Mouse (Mus musculus) gonadal fat pad, adult 2 months (tissue): ENCODE data around the gene Slc34a1. TPM values are rescaled to one million over a fixed set of nuclear protein-coding genes. Genes with fewer than 3 reads are reported as not detected.
A peak's percentile ranks its signal among the peaks of the same experiment; 100 is the strongest.

Source experiments
- DNase-seq: peaks from one replicate; pipeline ENCODE4 v3.0.0-alpha.2; 2012; ENCODE audit warnings: low read depth
- polyA plus RNA-seq: library from polyadenylated mRNA; depleted of rRNA; stranded (reverse); fragments of >200 nt; gene quantifications from 2 replicates; pipeline ENCODE4 v1.2.3, GENCODE M21; 2012

Gene Slc34a1
- polyA plus RNA-seq, 1 experiment: 0.34 TPM

DNA sequence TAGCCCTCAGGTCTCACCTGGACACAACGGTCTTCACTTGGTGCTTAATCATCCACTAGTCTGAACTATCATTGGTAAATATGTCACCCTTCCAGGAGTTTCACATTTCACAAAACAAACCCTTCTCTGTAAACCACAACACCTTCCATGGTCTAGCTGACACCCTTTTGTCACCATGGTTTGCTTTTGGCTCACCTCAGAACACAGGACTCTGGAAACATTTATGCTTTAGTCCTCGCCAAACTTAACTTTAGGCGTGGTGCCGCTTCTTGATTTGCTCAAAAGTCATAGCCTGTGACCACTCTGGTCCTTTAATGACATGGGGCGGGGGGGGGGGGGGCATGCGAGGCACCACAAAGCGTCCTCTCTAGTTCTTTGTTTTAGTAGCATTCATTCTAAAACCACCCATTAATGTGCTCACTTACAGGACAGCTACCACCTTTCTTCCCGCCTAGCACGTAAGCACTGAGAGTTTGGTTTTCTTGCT is 45.9 kb downstream of the Slc34a1 start:
- DNase-seq: no peak

DNA sequence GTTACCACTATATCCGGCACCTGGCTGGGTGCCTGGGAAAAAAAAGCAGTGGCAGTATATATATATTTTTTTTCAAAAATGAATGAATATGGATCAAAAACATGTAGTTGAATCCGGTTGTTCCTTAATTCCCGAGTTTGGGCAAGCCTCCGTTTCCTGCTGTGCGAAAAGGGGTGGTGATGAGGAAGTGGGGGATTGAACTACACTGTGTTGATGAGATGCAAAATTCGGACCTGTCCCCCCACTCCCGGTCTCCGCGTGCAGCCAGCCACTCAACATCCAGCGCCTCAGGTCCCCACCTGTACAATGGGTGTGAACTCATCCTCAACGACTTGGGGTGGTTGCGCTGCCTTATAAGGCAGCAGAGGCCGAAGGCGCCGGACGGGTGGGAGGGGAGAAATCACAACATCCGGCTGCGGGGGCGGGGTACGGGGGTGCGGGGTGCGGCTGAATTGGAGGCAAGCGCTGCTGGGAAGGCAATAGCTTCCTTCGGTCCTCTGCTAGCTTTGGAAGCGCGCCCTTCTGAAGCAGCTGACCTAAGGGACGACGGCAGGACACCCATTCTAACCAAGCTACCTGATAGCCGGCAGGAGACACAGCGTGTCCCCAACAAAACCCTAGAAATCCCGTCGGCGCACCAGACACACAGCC is 46.4 kb downstream of the Slc34a1 start:
- DNase-seq: no peak

DNA sequence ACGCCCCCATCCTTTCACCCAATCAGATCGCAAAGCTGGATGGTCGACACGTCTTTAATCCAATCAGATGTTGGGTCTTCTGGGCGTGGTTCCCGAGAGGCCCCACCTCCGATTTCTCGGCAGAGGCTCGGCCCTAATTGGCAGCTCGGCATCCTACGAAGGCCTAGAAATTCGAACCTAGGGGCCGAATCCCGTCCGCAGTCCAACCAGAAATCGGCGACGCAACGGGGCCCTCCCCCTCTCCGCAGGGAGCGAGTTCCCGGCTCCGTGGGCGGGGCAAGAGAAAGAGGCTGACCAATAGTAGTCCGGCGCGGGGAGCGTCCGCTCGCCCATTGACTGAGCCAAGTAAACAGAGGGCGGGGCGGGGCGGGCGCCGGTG is 46.9 kb downstream of the Slc34a1 start, which contains the start of gene Grk6:
Gene Grk6 (plus strand): TSS at position 136 of the 379 bp plus-strand sequence.
- DNase-seq: peak; percentile 93

- DNase-seq: no peak
These were observed 47.5 kb downstream of the Slc34a1 start for GRCm38 (mm10) chr13:55445361-55446091.

GRCm38 (mm10) chr13:55446483-55447105 is 48.6 kb downstream of the Slc34a1 start:
- DNase-seq: no peak

- DNase-seq: no peak
These were observed 49.6 kb downstream of the Slc34a1 start for GRCm38 (mm10) chr13:55447543-55447943.

DNA sequence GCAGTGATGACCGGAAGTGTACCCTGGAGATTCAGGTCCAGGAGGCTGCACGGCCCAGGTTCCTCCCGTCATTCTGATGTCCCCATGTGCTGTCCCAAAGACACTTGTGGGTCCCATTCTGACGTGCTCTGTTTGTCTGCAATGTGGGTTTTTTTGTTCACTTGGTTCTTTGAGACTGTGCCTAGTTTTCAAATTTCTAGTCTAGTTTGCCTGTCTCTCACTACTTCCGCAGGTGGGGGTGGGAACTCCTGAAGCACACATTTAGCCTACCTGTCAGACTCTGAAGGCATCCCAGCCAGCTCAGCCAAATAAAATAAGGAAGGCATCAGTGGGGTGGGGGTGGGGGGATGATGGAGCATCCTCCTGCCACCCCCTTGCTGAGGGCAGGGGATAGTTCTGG is 50.1 kb downstream of the Slc34a1 start:
- no peak for DNase-seq

GRCm38 (mm10) chr13:55449205-55449604 is 51.2 kb downstream of the Slc34a1 start:
- DNase-seq: no peak

DNA sequence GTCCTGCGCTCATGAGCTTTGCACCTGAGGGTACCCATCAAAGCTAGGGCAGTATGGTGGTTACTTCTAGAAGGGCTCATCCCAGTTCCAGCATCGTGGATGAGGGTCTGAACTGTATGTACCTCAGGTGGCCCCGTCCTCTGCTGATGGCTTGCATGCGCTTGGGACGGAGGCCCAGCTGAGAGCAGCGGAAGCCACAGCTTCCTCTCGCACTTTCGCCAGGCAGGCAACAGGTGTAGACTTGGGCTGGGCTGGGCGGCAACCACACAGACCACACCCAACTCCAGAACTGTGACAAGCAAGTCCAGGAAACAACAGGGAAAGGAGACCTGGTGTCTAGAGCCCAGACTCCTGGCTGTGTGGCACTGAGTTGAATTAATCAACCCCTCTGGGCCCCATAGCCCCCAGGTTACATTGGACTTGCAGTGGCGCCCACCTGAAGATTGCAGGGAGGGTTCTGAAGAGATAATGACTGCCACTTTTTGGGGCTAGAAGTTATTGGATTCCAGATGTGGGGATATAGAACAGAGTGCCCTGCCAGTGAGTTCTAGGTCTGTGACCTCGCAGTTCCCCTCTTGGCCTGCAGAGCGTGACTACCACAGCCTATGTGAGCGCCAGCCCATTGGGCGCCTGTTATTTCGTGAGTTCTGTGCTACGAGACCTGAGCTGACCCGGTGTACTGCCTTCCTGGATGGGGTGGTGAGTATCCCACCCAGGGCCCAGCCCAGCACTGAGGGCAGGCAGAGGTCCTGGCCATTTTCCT is 51.9 kb downstream of the Slc34a1 start:
- no peak for DNase-seq

DNA sequence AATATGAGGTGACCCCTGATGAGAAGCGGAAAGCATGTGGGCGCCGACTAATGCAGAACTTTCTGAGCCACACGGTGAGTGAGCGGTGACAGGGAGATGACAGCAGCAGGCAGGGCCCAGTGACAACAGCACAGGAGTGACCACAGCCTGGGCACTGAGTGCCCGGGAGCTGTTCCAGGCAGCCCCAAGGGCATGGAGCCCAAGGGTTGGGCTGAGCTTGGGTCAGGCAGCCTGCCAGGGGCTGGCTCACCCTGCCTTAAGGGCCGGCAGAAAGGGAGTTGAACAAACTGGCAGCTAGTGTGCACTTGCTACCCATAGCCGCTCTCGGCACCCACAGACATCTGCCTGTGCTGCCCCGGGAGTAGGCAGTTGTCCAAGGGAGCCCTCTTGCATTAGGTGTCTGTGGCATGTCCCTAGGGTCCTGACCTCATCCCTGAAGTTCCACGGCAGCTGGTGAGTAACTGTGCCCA is 52.6 kb downstream of the Slc34a1 start:
- DNase-seq: no peak

DNA sequence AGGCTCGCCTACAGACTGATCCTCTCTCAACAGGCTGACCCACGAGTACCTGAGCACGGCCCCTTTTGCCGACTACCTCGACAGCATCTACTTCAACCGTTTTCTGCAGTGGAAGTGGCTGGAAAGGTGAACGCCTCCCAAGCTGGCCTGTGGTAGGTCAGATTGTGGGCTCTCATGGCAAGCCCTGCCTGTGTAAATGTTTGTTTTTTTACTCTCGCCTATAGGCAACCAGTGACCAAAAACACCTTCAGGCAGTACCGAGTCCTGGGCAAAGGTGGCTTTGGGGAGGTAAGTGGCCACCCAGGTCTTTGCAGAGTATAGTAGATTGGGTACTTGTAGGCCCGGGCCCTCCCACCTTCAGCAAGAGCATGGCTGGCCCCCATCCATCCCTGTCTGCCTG is 53.3 kb downstream of the Slc34a1 start:
- DNase-seq: no peak

GRCm38 (mm10) chr13:55451785-55452549 is 54.0 kb downstream of the Slc34a1 start:
- DNase-seq: no peak

GRCm38 (mm10) chr13:55462965-55463364 is 65.0 kb downstream of the Slc34a1 start:
- DNase-seq: no peak

DNA sequence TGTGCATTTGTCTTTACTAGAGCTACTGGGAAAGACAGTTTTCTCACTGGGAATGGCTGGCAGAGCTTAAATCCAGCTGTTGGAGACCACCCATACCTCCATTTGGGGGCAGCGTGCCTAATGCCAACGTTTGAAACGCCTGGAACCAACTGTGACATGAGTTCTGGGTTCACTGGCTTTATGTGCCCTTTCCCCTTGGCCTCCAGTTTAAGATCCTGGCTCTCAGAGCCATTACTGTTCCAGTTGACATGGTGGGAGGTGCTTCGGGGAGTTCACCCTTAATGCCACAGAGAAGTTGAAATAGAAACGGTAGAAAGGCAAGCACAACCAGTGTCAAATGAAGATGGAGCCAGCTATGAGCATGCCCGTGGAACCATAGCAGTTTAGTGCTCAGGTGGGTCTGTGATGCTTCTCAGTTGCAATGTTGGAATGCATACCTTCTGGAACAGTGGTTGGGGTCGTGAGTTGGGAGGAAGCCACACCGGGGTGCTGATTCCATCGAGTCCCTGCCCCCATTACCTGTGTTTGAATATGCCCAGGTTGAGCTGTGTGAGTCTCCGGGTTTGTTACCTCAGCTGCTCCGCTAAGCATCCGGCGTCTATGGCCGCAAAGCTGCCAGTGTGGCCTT is 65.5 kb downstream of the Slc34a1 start:
- no peak for DNase-seq

DNA sequence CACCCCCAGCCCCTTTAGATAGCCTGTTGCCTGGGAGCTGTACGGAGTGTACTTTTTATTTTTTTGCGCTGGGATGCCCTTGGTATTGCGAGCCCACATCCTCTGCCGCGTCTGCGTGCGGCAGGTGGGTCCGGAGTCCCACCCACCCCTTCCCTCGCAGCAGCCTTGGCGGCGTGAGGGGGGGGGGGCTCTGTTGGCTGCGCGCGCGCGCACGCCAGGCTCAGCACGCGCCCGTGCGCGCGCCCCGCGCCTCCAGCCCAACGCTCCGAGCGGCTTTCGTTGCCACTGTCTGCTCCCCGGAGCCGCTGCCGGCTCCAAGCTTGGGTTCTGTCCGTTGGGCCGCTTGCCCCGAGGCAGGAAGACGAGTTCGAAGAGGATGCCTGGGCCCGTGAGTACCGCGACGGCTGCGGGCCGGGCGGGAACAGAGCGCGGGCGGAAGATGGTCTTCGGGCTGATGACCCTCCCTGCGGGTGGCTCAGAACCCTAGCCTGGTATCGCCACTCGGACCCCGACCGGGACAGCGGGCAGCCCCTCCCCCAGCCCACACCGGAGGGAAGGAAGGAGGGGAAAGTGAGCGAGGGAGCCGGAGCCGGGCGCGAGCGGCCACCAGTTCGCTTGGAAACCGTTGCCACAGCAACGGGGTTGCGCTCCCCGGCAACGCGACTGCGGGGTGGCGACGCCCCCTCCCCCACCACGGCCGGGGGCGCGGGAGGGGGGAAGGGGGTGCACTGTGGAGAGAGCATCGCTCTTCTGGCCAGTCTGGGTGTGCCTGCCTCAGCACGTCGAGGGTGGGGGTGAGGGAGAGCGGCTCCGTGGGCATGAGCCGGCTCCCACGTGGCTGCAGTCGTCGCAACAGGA is 66.3 kb downstream of the Slc34a1 start, which contains the start of gene Prr7:
Gene Prr7 (plus strand): TSS at position 241 of the 858 bp plus-strand sequence.
- no peak for DNase-seq

- DNase-seq: no peak
These were observed 67.2 kb downstream of the Slc34a1 start for GRCm38 (mm10) chr13:55465184-55465583.
